Mouse (Mus musculus): ENCODE data around the gene Ccdc126. TPM values are rescaled to one million over a fixed set of nuclear protein-coding genes. Genes with fewer than 3 reads are reported as not detected.

The Ccdc126 gene
- polyA plus RNA-seq, 1 experiment from 2014 or later = 13.7 TPM

- 57% methylated on average over 5 of the region's 5 CpGs for WGBS
- Histone ChIP-seq H3K36me3 (ENCODE audit: control insufficient read depth, insufficient read depth, low read length) (0 out of 2 replicates have a peak, but pooled peaks cover 9% of the 10 kb centered on the region), H3K27me3 (replicated peaks; ENCODE audit: control insufficient read depth, insufficient read depth, low read length) (no peaks in the 10 kb centered on the region), H3K27ac (ENCODE audit: low read depth) (no peak overlapping the region), H3K9me3 (ENCODE audit: control insufficient read depth, low read length) (no peaks in the 10 kb centered on the region), H3K4me1 (replicated peaks; ENCODE audit: control insufficient read depth, insufficient read depth, low read length) (no peaks in the 10 kb centered on the region), H3K4me3 (ENCODE audit: low read depth, low read length) (no peak overlapping the region), H3K4me2 (ENCODE audit: low read length) (no peak overlapping the region; the same call in 1 of the 2 replicates), H3K9ac (ENCODE audit: low read length) (no peak overlapping the region)
- ATAC-seq (replicated peaks; ENCODE audit: low FRiP score, low TSS enrichment, low read depth) (no peak), DNase-seq (ENCODE audit: low spot score) (no peak)
Observed at GRCm38 (mm10) chr6:49331369-49332059, 12.4 kb downstream of the Ccdc126 start.

- no peak overlapping the region; the same call in 1 of the 2 replicates for H3K4me2 ChIP-seq (ENCODE audit: low read length)
- H3K27me3 ChIP-seq (replicated peaks; ENCODE audit: control insufficient read depth, insufficient read depth, low read length) = no peaks in the 10 kb centered on the region
- DNase-seq (ENCODE audit: low spot score) (no peak), ATAC-seq (replicated peaks; ENCODE audit: low FRiP score, low TSS enrichment, low read depth) (no peak)
- H3K36me3 ChIP-seq (ENCODE audit: control insufficient read depth, insufficient read depth, low read length) = 0 out of 2 replicates have a peak, but pooled peaks cover 9% of the 10 kb centered on the region
- H3K27ac ChIP-seq (ENCODE audit: low read depth) = no peak overlapping the region
- H3K4me3 ChIP-seq (ENCODE audit: low read depth, low read length) = no peak overlapping the region
- H3K9ac ChIP-seq (ENCODE audit: low read length) = no peak overlapping the region
- no peaks in the 10 kb centered on the region for H3K9me3 ChIP-seq (ENCODE audit: control insufficient read depth, low read length)
- H3K4me1 ChIP-seq (replicated peaks; ENCODE audit: control insufficient read depth, insufficient read depth, low read length) = no peaks in the 10 kb centered on the region
- 60% methylated on average over 13 of the region's 13 CpGs for whole genome bisulfite sequencing
Observed at GRCm38 (mm10) chr6:49332060-49332370, 12.9 kb downstream of the Ccdc126 start.

- Histone ChIP-seq H3K9me3 (ENCODE audit: control insufficient read depth, low read length) (no peaks in the 10 kb centered on the region), H3K27ac (ENCODE audit: low read depth) (no peak overlapping the region), H3K4me1 (replicated peaks; ENCODE audit: control insufficient read depth, insufficient read depth, low read length) (no peaks in the 10 kb centered on the region), H3K4me2 (ENCODE audit: low read length) (no peak overlapping the region), H3K36me3 (ENCODE audit: control insufficient read depth, insufficient read depth, low read length) (peaks cover 16% of the 10 kb centered on the region; the same call in 1 of the 2 replicates), H3K27me3 (replicated peaks; ENCODE audit: control insufficient read depth, insufficient read depth, low read length) (no peaks in the 10 kb centered on the region), H3K4me3 (ENCODE audit: low read depth, low read length) (no peak overlapping the region), H3K9ac (ENCODE audit: low read length) (no peak overlapping the region)
- DNase-seq (ENCODE audit: low spot score) (no peak), ATAC-seq (replicated peaks; ENCODE audit: low FRiP score, low TSS enrichment, low read depth) (no peak)
- WGBS = 27% methylated on average over 9 of the region's 9 CpGs
Observed at GRCm38 (mm10) chr6:49338566-49338965, 19.5 kb downstream of the Ccdc126 start.

GRCm38 (mm10) chr6:49339145-49339544 is 20.1 kb downstream of the Ccdc126 start:
- Histone ChIP-seq H3K9ac (ENCODE audit: low read length) (no peak overlapping the region), H3K4me2 (ENCODE audit: low read length) (no peak overlapping the region), H3K4me1 (replicated peaks; ENCODE audit: control insufficient read depth, insufficient read depth, low read length) (no peaks in the 10 kb centered on the region), H3K9me3 (ENCODE audit: control insufficient read depth, low read length) (no peaks in the 10 kb centered on the region), H3K27ac (ENCODE audit: low read depth) (no peak overlapping the region), H3K27me3 (replicated peaks; ENCODE audit: control insufficient read depth, insufficient read depth, low read length) (no peaks in the 10 kb centered on the region), H3K36me3 (ENCODE audit: control insufficient read depth, insufficient read depth, low read length) (peaks cover 16% of the 10 kb centered on the region; the same call in 1 of the 2 replicates), H3K4me3 (ENCODE audit: low read depth, low read length) (no peak overlapping the region)
- ATAC-seq (replicated peaks; ENCODE audit: low FRiP score, low TSS enrichment, low read depth) = no peak
- DNase-seq (ENCODE audit: low spot score) = no peak
- 38% methylated on average over 6 of the region's 6 CpGs for WGBS

- H3K4me1 ChIP-seq (replicated peaks; ENCODE audit: control insufficient read depth, insufficient read depth, low read length) = no peaks in the 10 kb centered on the region
- WGBS = 85% methylated on average over 14 of the region's 14 CpGs
- H3K4me3 ChIP-seq (ENCODE audit: low read depth, low read length) = no peak overlapping the region
- peaks cover 6% of the 10 kb centered on the region; the same call in 1 of the 2 replicates for H3K36me3 ChIP-seq (ENCODE audit: control insufficient read depth, insufficient read depth, low read length)
- no peaks in the 10 kb centered on the region for H3K9me3 ChIP-seq (ENCODE audit: control insufficient read depth, low read length)
- H3K27ac ChIP-seq (ENCODE audit: low read depth) = no peak overlapping the region
- no peak overlapping the region for H3K9ac ChIP-seq (ENCODE audit: low read length)
- no peak overlapping the region for H3K4me2 ChIP-seq (ENCODE audit: low read length)
- ATAC-seq (replicated peaks; ENCODE audit: low FRiP score, low TSS enrichment, low read depth) (no peak), DNase-seq (ENCODE audit: low spot score) (no peak)
- H3K27me3 ChIP-seq (replicated peaks; ENCODE audit: control insufficient read depth, insufficient read depth, low read length) = no peaks in the 10 kb centered on the region
Observed at GRCm38 (mm10) chr6:49343737-49344469, 24.8 kb downstream of the Ccdc126 start.

- Histone ChIP-seq H3K9me3 (ENCODE audit: control insufficient read depth, low read length) (no peaks in the 10 kb centered on the region), H3K27me3 (replicated peaks; ENCODE audit: control insufficient read depth, insufficient read depth, low read length) (no peaks in the 10 kb centered on the region), H3K36me3 (ENCODE audit: control insufficient read depth, insufficient read depth, low read length) (no peaks in the 10 kb centered on the region), H3K4me2 (ENCODE audit: low read length) (no peak overlapping the region), H3K4me1 (replicated peaks; ENCODE audit: control insufficient read depth, insufficient read depth, low read length) (no peaks in the 10 kb centered on the region), H3K4me3 (ENCODE audit: low read depth, low read length) (no peak overlapping the region), H3K27ac (ENCODE audit: low read depth) (no peak overlapping the region), H3K9ac (ENCODE audit: low read length) (no peak overlapping the region)
- 86% methylated on average over 7 of the region's 7 CpGs for WGBS
- no peak for ATAC-seq (replicated peaks; ENCODE audit: low FRiP score, low TSS enrichment, low read depth)
- DNase-seq (ENCODE audit: low spot score) = no peak
Observed at GRCm38 (mm10) chr6:49349826-49350225, 30.8 kb downstream of the Ccdc126 start.

GRCm38 (mm10) chr6:49354613-49355012 is 35.5 kb downstream of the Ccdc126 start:
- Histone ChIP-seq H3K36me3 (ENCODE audit: control insufficient read depth, insufficient read depth, low read length) (no peaks in the 10 kb centered on the region), H3K4me3 (ENCODE audit: low read depth, low read length) (no peak overlapping the region), H3K4me1 (replicated peaks; ENCODE audit: control insufficient read depth, insufficient read depth, low read length) (no peaks in the 10 kb centered on the region), H3K27ac (ENCODE audit: low read depth) (no peak overlapping the region), H3K27me3 (replicated peaks; ENCODE audit: control insufficient read depth, insufficient read depth, low read length) (no peaks in the 10 kb centered on the region), H3K9me3 (ENCODE audit: control insufficient read depth, low read length) (no peaks in the 10 kb centered on the region), H3K9ac (ENCODE audit: low read length) (no peak overlapping the region), H3K4me2 (ENCODE audit: low read length) (no peak overlapping the region)
- no peak for ATAC-seq (replicated peaks; ENCODE audit: low FRiP score, low TSS enrichment, low read depth)
- DNase-seq (ENCODE audit: low spot score) = no peak
- WGBS = 74% methylated on average over 3 of the region's 3 CpGs

- no peak for DNase-seq (ENCODE audit: low spot score)
- no peak overlapping the region for H3K9ac ChIP-seq (ENCODE audit: low read length)
- H3K4me1 ChIP-seq (replicated peaks; ENCODE audit: control insufficient read depth, insufficient read depth, low read length) = no peaks in the 10 kb centered on the region
- no peaks in the 10 kb centered on the region for H3K9me3 ChIP-seq (ENCODE audit: control insufficient read depth, low read length)
- no peak overlapping the region for H3K27ac ChIP-seq (ENCODE audit: low read depth)
- ATAC-seq (replicated peaks; ENCODE audit: low FRiP score, low TSS enrichment, low read depth) = no peak
- H3K36me3 ChIP-seq (ENCODE audit: control insufficient read depth, insufficient read depth, low read length) = no peaks in the 10 kb centered on the region
- no peak overlapping the region for H3K4me2 ChIP-seq (ENCODE audit: low read length)
- no peaks in the 10 kb centered on the region for H3K27me3 ChIP-seq (replicated peaks; ENCODE audit: control insufficient read depth, insufficient read depth, low read length)
- WGBS = 63% methylated on average over 4 of the region's 4 CpGs
- H3K4me3 ChIP-seq (ENCODE audit: low read depth, low read length) = no peak overlapping the region
Observed at GRCm38 (mm10) chr6:49355171-49355570, 36.1 kb downstream of the Ccdc126 start.

GRCm38 (mm10) chr6:49360420-49360819 is 41.3 kb downstream of the Ccdc126 start:
- no peak for ATAC-seq (replicated peaks; ENCODE audit: low FRiP score, low TSS enrichment, low read depth)
- DNase-seq (ENCODE audit: low spot score) = no peak
- no peaks in the 10 kb centered on the region for H3K9me3 ChIP-seq (ENCODE audit: control insufficient read depth, low read length)
- H3K4me3 ChIP-seq (ENCODE audit: low read depth, low read length) = no peak overlapping the region
- H3K4me1 ChIP-seq (replicated peaks; ENCODE audit: control insufficient read depth, insufficient read depth, low read length) = no peaks in the 10 kb centered on the region
- no peak overlapping the region for H3K9ac ChIP-seq (ENCODE audit: low read length)
- H3K27me3 ChIP-seq (replicated peaks; ENCODE audit: control insufficient read depth, insufficient read depth, low read length) = no peaks in the 10 kb centered on the region
- no peak overlapping the region for H3K4me2 ChIP-seq (ENCODE audit: low read length)
- H3K27ac ChIP-seq (ENCODE audit: low read depth) = no peak overlapping the region
- H3K36me3 ChIP-seq (ENCODE audit: control insufficient read depth, insufficient read depth, low read length) = no peaks in the 10 kb centered on the region

Data from intestine, embryonic 14.5 days (tissue).